Mouse (Mus musculus): ENCODE results near the gene Adgrf4.

DNA sequence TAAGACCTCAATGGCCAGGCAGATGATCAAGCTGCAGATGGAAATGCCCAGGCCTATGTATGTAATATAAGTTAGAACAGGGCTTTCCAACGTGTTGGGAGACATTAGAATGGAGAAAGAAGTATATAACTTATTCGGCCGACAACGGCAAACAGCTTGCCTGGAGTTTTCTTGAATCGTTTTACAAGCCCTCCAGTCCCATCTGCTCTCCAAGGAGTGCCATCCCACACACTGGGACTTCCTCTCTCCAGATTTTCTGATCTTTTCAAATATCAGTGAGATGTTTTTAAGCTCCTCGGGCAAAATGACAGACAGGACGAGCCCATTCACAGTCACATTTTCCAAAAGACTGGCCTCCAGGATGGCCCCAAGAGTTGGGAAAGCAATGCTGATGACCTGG lies 18.6 kb upstream of the Adgrf4 start:
- TF ChIP-seq CTCF (IDR thresholded peaks at IDR 0.05; ENCODE audit: low read depth) (no peak), EP300 (IDR thresholded peaks at IDR 0.05; ENCODE audit: low read depth) (no peak)
